Mouse (Mus musculus): Measurements from ENCODE around the gene Tbccd1.
"Not testable (repeated sequence)": the region's sequence is repeated elsewhere in the genome, so short reads cannot be mapped to it uniquely, and the experiment has no call there.

Gene Tbccd1

DNA sequence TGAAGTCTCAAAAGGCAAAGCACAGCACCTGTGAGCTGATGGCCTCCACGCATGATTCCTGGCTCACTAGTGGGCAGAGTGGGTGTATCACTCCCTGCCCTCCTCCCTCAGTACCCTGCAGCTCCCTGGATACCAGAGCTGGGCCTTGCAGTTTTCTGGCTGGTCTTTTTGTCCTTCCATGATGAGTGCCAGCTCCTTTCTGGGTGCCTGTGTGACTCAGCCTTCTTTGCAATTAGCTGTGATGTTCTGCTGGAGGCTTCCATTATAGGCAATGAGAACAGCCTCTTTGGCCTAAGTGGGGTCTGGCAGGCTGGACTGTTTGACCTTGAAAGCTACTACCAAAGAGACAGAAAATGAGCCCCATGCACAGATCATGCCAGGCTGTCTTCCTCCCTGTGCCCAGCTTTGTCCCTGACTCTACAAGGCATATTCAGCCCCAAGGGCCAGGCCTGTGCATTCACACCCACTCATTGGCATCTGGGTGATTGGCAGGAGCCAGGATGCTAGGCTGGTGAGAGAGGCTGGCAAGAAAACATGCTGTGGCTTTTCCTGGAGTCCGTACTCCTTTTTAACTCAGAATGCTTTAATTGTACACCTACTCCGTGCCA lies 78.1 kb downstream of the Tbccd1 start:
- no peak for DNase-seq

- DNase-seq = not testable (repeated sequence)
Observed at GRCm38 (mm10) chr16:22778296-22778695, 79.2 kb downstream of the Tbccd1 start.

DNA sequence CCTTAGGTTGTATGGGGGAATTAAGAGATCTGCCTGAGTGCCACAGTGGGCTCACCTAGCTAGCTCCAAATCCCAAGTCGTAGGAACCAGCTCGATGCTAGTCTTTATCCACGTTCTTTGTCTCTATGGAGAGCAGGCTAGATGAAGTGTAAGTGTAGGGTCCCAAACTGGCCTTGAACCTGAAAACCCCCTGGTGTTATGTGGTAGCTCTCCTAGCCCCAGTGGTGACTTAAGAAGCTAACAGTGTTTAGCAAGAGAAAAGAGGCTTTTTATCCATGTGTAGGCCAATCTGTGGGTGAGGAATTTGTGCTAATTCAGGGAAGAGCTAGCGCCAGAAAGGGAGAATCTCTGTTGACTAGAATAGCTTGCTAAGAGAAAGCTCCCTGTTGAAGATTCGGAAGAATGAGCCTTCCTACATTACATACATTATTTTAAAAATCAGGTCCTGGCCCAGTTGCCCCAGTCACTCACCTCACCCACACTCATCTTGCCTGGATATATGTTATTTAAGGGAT lies 81.9 kb downstream of the Tbccd1 start:
- DNase-seq = no peak

- no peak for DNase-seq
Observed at GRCm38 (mm10) chr16:22768661-22769060, 88.8 kb downstream of the Tbccd1 start.

DNA sequence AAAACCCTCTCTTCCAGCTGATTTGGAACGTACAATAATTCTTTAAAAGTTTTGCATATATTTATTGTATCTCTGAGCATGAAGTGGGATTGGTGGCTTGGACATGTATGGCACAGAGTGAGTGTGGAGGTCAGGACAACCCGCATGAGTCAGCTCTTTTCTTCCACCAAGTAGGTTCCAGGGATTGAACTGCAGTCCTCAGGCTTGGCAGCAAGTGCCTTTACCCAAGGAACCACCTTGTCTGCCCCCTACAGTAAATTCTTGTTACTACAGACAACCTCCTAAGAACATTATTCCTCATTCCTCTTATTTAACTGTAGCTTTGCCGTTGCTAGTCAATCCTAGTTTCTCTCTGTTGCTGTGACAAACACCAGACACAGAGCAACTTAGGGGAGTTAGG lies 90.1 kb downstream of the Tbccd1 start:
- no peak for DNase-seq

- no peak for DNase-seq
Observed at GRCm38 (mm10) chr16:22766738-22767211, 90.7 kb downstream of the Tbccd1 start.

DNA sequence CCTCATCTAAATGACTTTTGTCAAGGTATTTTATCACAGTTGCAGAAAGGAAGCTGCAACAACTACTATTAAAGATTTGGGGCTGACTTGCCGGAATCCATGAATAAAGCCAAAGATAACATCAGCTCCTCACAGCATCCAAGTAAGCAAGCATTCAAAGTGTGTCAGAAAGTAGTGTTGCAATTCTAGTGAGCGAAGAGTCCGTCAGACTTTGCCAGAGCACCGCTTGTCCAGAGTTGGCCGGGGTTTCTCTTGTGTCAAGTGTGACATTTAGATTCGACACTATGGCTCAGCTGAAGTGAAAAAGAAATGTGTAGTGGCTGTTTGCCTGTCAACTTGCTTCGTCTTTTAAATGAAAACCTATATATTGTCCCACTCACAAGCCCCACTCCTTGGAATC lies 91.9 kb downstream of the Tbccd1 start:
- no peak for DNase-seq

All from kidney, postnatal 14 days (tissue).